Mouse (Mus musculus) stomach, embryonic 16.5 days (tissue): ENCODE data around the gene Tlk1. TPM values are rescaled to one million over a fixed set of nuclear protein-coding genes. Genes with fewer than 3 reads are reported as not detected.

Experiments
- ATAC-seq: fragments of 200-750 bp; cut with Nextera tagmentation; 2 replicates; pipeline ENCODE4 v1.8.0; 2017; ENCODE audit warnings: moderate number of reproducible peaks, moderate TSS enrichment; ENCODE audit not compliant: insufficient read depth, low FRiP score
- H3K27ac ChIP-seq: fragments of 300-500 bp; sonication (generic); 2 replicates; pipeline ENCODE4 v1.5.1; 2014; ENCODE audit warnings: low read length
- H3K27me3 ChIP-seq: fragments of 300-500 bp; sonication (generic); 2 replicates; pipeline ENCODE4 v1.6.1; 2014; ENCODE audit warnings: low read length, control low read depth, mixed read lengths; ENCODE audit not compliant: control insufficient read depth, insufficient read depth
- H3K36me3 ChIP-seq: fragments of 300-500 bp; sonication (generic); 2 replicates; pipeline ENCODE4 v1.6.1; 2014; ENCODE audit warnings: low read length; ENCODE audit not compliant: control insufficient read depth, insufficient read depth
- H3K4me1 ChIP-seq: fragments of 300-500 bp; sonication (generic); 2 replicates; pipeline ENCODE4 v1.6.1; 2014; ENCODE audit warnings: low read length, control low read depth, mixed read lengths; ENCODE audit not compliant: control insufficient read depth, insufficient read depth
- H3K4me2 ChIP-seq: fragments of 300-500 bp; sonication (generic); 2 replicates; pipeline ENCODE4 v1.6.1; 2014; ENCODE audit warnings: low read depth, low read length, mixed read lengths
- H3K4me3 ChIP-seq: fragments of 300-500 bp; sonication (generic); replicated peaks from 2 replicates; pipeline ENCODE4 v1.5.1; 2014; ENCODE audit warnings: mild to moderate bottlenecking, low read length
- H3K9ac ChIP-seq: fragments of 300-500 bp; sonication (generic); 2 replicates; pipeline ENCODE4 v1.6.1; 2014; ENCODE audit warnings: low read length
- H3K9me3 ChIP-seq: fragments of 300-500 bp; sonication (generic); replicated peaks from 2 replicates; pipeline ENCODE4 v1.6.1; 2016; ENCODE audit warnings: low read length, control low read depth; ENCODE audit not compliant: control insufficient read depth
- WGBS: fragments of 180-500 bp; shearing (Covaris S2); extraction: QIAGEN DNeasy Blood & Tissue Kit; methylation state at CpG from one replicate; pipeline ENCODE4 v1.1.7; 2014; 5-methylcytosine and 5-hydroxymethylcytosine counted together
- polyA plus RNA-seq: library from polyadenylated mRNA; unstranded; fragments of >200 nt; fragmentation: Nextera tagmentation; extraction: Ambion mirVana; gene quantifications from 2 replicates; pipeline ENCODE4 v1.2.1, GENCODE M21; 2015

The Tlk1 gene
- polyA plus RNA-seq, 1 experiment from 2014 or later: 24.9 TPM

DNA sequence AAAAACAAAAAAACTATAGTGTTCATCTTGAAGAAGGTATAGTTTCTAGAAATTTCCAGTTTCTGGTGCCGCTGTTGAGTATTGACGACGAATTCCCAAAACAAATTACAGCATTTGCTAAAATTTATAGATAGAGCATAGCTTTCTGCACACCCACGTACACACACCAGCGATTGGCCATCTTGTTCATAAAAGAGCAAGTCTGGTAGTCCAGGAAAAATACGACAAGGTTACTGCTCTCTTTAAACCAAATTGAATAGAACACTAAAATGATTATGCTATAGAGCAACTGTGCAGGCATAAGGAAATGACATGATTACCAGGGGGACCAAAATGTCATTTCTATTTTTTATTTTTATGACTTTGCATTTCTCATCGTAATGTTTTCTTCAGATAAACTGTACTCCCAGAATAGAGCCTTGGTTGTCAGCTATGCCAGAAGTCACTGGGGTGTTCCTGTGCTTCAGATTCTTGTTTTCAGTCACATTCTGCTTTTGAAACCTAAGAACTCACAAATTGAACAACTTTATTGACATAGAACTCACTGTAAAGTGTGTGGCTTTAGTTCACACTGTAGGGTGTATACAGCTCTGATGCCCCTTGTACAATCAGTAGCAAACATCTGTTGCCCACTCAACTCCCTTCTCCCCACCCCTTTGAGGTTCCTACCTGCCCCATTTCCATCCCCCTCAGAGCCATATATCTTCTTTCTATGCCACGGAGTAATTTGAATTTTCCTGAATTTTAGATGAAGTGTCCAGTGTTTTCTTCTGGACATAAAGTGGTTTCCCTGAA, 1.1 kb upstream of the Tlk1 start:
- H3K9ac ChIP-seq: no peak overlapping the region
- H3K9me3 ChIP-seq: no peaks in the 10 kb centered on the region
- ATAC-seq: no peak
- 71% methylated on average over 8 of the region's 8 CpGs for WGBS
- no peak overlapping the region for H3K4me3 ChIP-seq
- H3K27ac ChIP-seq: no peak overlapping the region
- no peaks in the 10 kb centered on the region for H3K36me3 ChIP-seq
- peaks cover 6% of the 10 kb centered on the region for H3K4me1 ChIP-seq
- H3K27me3 ChIP-seq: no peaks in the 10 kb centered on the region
- peak overlapping the region; percentile 36; the same call in 1 of the 2 replicates for H3K4me2 ChIP-seq

DNA sequence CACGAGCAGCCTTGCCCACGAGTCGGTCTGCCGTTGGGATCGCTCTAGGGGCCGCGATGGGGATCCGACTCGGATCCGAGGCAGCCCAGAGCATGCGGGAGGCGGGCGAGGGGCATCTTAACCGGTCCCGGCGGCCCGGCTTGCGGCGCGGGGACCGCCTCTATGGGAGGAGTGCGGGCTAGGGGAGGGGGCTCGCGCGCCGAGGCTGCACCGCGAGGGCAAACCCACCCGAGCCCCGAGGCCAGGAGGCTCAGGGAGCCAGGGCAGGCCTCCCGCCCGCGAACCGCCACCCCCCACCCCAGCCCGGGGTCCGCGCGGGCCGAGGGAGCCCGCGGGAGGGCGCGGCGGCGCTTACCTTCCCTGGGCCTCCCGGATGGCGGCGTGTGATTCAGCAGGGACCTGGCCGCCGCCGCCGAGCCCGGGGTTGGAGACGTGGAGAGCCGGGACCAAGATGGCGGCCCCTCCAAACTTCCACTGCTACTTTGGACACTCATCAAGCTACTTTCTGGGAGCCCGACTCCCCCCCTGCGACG, 624 bp downstream of the Tlk1 start:
- Histone ChIP-seq H3K27me3 (no peaks in the 10 kb centered on the region), H3K9me3 (no peaks in the 10 kb centered on the region), H3K4me1 (peaks cover 6% of the 10 kb centered on the region), H3K4me3 (peak overlapping the region; percentile 91), H3K4me2 (peak overlapping the region; percentile 67), H3K9ac (peak overlapping the region; percentile 99), H3K27ac (peak overlapping the region; percentile 100), H3K36me3 (no peaks in the 10 kb centered on the region)
- WGBS: under 1% methylated on average over 59 of the region's 59 CpGs
- ATAC-seq: peak; percentile 61

DNA sequence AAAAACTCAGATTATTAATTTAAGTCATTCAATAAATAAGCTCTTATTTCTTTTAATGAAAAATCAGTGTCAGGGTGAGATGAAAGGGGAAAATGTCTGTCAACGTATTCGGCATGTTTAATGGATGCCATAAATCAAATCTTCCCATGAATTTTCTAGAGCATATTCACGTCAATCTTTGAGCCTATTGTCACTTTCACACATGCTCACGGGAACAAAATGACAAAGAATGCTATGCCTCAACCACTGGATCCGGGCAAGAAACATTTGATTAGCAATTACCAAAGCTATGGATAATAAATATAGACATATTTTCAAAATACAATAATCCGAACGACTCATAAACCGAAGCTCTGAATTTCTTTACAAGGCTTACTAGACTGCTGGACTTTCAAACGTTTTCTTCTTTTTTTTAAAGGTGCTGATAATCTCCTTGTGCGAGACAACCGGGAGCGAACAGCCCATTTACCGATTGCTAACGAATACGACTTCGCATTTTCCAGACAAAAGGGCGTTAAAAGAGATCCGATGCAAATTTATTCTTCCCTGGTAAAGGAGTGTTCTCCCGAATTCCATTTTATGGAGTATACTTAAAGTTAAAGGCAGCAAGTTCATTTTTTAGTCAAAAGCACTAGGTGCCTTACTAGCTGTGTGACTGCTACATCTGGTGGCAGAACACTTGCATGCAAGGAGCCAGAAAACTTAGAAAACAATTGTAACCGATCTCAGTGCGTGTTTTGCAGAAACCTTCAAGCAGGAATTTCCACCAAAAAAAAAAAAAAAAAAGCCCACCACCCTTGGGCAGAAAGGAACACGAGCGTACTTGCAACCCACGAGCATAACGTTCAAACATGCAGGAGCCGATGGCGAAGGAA, 1.4 kb downstream of the Tlk1 start:
- Histone ChIP-seq H3K9me3 (no peaks in the 10 kb centered on the region), H3K4me1 (peaks cover 6% of the 10 kb centered on the region), H3K27me3 (no peaks in the 10 kb centered on the region), H3K4me3 (peak overlapping the region; percentile 91), H3K36me3 (no peaks in the 10 kb centered on the region), H3K27ac (peak overlapping the region; percentile 100), H3K9ac (peak overlapping the region; percentile 99), H3K4me2 (peak overlapping the region; percentile 67)
- no peak for ATAC-seq
- under 1% methylated on average over 27 of the region's 27 CpGs for WGBS

DNA sequence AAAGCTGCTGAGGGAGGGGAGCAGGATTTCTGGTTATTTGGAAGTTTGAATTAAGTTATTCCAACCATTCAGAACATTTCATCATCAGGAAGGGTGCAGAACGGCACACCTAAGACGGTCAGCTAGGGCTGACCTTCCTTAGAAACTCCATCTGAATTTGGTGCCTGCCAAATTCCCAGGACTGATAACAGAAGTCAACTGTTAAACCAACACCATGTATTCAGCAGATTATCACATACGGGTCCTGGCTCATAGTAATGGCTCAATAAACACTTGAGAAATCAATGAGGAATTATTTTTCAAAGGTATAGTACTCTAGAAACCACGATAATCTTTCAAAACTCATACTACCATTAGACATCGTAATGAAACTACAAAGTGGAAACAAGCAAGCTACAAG, 2.1 kb downstream of the Tlk1 start:
- no peak overlapping the region for H3K9ac ChIP-seq
- no peaks in the 10 kb centered on the region for H3K36me3 ChIP-seq
- H3K27ac ChIP-seq: no peak overlapping the region
- H3K27me3 ChIP-seq: no peaks in the 10 kb centered on the region
- ATAC-seq: no peak
- H3K9me3 ChIP-seq: no peaks in the 10 kb centered on the region
- peak overlapping the region; percentile 67 for H3K4me2 ChIP-seq
- peaks cover 6% of the 10 kb centered on the region for H3K4me1 ChIP-seq
- peak overlapping the region; percentile 25 for H3K4me3 ChIP-seq
- WGBS: 29% methylated on average over 5 of the region's 5 CpGs

DNA sequence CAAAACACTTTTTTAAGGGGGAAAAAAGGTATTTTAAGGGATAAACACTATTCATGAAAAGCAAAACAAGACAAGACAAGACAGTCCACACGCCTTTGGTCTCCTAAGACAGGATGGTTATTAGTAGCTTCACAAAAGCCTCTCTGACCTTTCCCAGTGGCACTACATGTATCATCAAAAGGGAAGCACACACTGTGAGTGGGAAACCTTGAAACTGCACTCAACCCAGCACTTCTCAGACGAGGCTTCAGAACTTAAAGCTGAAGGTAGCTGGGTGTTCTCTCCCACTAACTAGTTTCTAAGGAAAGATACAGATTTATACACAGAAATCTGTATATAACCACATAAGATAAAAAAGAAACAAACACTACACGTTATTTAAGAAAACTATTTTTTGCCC, 8.6 kb downstream of the Tlk1 start:
- Histone ChIP-seq H3K4me3 (no peak overlapping the region), H3K9ac (no peak overlapping the region), H3K4me1 (peaks cover 8% of the 10 kb centered on the region), H3K27ac (no peak overlapping the region), H3K4me2 (no peak overlapping the region), H3K9me3 (no peaks in the 10 kb centered on the region), H3K27me3 (no peaks in the 10 kb centered on the region), H3K36me3 (no peaks in the 10 kb centered on the region)
- no peak for ATAC-seq
- 38% methylated on average over 3 of the region's 3 CpGs for WGBS

DNA sequence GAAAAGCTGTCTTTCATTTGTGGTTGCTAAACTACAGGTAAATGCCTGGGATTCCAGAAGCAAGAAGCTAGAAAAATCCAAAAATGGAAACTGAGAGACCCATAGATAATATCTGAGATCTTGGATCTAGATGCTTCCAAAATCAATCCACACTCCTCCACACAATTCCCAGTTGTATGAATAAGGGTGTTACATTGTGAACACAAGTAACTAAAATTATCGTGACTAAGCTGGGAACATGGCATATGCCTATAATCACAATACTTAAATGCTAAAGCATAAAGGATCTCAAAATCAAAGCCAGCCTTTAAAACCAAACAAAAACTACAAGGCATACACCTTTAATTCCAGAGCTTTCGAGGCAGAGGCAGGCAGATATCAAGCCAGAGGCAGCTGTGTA, 9.5 kb downstream of the Tlk1 start:
- no peak overlapping the region for H3K4me2 ChIP-seq
- no peaks in the 10 kb centered on the region for H3K36me3 ChIP-seq
- H3K9me3 ChIP-seq: no peaks in the 10 kb centered on the region
- no peak overlapping the region for H3K27ac ChIP-seq
- H3K27me3 ChIP-seq: no peaks in the 10 kb centered on the region
- WGBS: 83% methylated on average over 2 of the region's 2 CpGs
- peaks cover 12% of the 10 kb centered on the region; the same call in 1 of the 2 replicates for H3K4me1 ChIP-seq
- H3K9ac ChIP-seq: no peak overlapping the region
- H3K4me3 ChIP-seq: no peak overlapping the region
- ATAC-seq: no peak

DNA sequence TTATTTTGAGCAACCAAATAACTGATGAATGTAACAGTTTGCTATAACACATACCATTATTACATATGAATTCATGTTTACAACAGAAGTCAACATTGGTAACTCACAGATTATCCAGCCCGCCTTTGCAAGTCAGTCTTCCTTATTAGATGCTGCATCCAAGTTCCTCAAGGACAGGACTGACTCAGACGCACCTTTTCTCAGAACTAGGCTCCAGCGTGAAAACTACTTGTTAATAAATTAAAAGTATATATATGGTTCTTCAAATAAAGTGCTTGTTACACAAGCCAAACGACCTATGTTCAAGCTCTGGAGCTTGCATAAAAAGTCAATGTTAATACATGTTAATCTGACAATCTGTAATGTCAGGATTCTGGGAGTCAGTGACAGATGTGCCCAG, 11.9 kb downstream of the Tlk1 start:
- ATAC-seq: no peak
- H3K27ac ChIP-seq: no peak overlapping the region
- no peak overlapping the region for H3K4me3 ChIP-seq
- no peaks in the 10 kb centered on the region for H3K9me3 ChIP-seq
- 67% methylated on average over 4 of the region's 4 CpGs for WGBS
- H3K9ac ChIP-seq: no peak overlapping the region
- no peaks in the 10 kb centered on the region for H3K36me3 ChIP-seq
- H3K27me3 ChIP-seq: no peaks in the 10 kb centered on the region
- peaks cover 15% of the 10 kb centered on the region for H3K4me1 ChIP-seq
- no peak overlapping the region for H3K4me2 ChIP-seq

DNA sequence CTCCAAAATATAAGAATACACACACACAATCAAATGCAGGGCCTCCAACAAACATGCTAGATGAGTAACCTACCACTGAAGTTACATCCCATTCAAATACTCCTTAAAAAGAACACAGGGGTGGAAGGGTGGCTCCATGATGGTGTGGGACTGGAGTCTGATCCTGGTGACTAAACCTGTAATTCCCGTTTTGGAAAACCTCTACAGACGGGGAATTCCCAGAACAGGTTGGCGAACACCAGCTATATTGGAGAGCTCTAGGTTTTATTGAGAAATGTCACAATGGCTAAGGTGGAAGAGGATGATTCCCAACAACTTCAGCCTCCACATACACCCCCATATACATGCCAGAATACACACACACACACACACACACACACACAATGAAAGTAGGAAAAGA, 14.1 kb downstream of the Tlk1 start:
- Histone ChIP-seq H3K4me3 (no peak overlapping the region), H3K4me1 (peaks cover 12% of the 10 kb centered on the region), H3K9ac (no peak overlapping the region), H3K27me3 (no peaks in the 10 kb centered on the region), H3K36me3 (no peaks in the 10 kb centered on the region), H3K4me2 (no peak overlapping the region), H3K27ac (no peak overlapping the region), H3K9me3 (no peaks in the 10 kb centered on the region)
- WGBS: 55% methylated on average over 3 of the region's 3 CpGs
- no peak for ATAC-seq

DNA sequence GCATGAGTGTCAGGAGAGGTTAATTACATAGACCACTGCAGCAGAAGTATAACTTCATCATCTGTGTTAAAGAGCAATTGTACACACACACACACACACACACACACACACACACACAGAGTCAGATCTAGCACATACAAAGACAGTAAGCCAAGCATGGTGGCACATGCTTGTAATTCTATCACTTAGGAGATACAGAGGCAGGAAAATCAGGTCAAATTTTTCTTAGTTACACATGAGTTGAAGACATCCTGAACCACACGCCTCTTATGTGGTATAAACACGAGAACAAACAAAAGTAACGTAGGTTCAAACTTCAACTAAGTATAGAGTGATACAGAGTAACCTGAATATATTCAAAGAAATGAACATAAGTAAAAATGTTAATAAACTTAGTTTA, 15.6 kb downstream of the Tlk1 start:
- WGBS: 74% methylated on average over 3 of the region's 3 CpGs
- Histone ChIP-seq H3K4me1 (peaks cover 12% of the 10 kb centered on the region), H3K9me3 (no peaks in the 10 kb centered on the region), H3K36me3 (no peaks in the 10 kb centered on the region), H3K27me3 (no peaks in the 10 kb centered on the region), H3K9ac (no peak overlapping the region), H3K4me3 (no peak overlapping the region), H3K27ac (no peak overlapping the region), H3K4me2 (no peak overlapping the region)
- ATAC-seq: no peak
